Mouse (Mus musculus): ENCODE data around the gene Tex28.
"Not testable (repeated sequence)": the region's sequence is repeated elsewhere in the genome, so short reads cannot be mapped to it uniquely, and the experiment has no call there.

Gene Tex28

DNA sequence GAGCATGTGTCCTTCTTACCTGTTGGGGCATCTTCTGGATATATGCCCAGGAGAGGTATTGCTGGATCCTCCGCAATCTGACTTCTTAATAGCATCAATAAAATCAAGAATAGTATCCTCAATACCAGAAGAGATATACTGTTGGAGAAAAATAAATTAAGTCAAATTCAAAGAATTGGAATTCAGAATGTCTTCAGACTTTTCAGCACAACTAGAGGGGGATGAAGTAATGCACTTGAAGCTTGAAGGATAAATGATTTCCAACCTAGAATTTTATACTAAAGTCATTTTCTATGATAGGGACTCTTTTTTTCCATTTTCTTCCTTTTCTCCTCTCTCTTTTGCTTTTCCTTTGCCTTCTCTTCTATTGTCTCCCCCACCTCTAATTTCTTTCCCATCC is at the start of gene Tex28:
Tex28 (minus strand) TSS at position 101 of the 400 bp plus-strand sequence.
- DNase-seq, result no peak

DNA sequence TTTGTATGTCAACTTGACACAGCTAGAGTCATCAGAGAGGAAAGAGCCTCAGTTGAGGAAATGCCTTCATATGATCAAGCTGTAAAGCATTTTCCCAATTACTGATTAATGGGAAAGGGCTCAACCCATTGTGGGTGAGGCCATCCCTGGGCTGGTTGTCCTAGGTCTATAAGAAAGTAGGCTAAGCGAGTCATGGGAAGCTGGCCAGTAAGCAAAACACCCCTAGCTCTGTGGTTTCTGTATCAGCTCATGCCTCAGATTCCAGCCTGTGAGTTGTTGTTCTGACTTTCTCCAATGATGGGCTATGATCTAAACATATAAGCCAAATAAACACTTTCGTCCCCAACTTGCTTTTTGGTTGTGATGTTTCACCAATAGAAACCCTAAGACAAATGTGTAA is 35.9 kb upstream of the Tex28 start:
- no peak for DNase-seq

DNA sequence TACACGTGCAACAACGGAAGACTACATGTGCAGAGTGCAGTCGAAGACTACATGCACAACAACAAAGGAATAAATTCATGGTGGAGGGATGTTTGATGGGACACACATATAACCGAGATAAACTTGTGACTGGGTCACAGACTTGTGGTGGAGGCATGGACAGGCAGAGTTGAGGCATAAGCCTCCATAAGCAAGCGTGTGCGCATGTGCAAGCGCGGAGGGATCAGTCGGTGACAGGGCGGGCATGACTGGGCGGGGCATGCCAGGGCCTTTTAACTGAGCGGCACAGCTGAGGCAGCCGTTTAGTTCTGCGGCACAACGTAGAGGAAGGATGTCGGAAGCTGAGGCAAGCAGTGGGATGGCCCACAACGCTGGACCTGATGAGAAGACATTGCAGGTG is 9.3 kb upstream of the Tex28 start, which contains the start of gene Tktl1:
Tktl1 (plus strand) TSS at position 301 of the 400 bp plus-strand sequence.
- DNase-seq, result no peak

DNA sequence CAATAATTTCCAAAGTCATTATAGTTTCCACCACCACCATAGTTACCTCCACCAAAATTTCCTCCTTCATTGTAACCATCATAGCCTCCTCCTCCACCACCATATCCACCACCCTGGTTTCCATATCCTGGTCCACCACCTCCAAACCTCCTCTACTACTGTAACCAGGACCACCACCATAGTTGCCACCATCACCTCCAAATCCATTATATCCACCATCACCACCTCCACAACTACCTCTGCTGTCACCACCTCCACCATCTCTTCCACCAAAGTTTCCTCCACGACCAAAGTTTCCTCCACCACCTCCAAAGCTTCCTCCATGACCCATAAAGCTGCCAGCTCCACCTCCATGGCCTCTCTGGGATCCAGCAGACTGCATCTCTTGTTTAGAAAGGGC is 32.4 kb downstream of the Tex28 start, which contains the start of gene Mecp2:
Mecp2 (minus strand) TSS at position 101 of the 400 bp plus-strand sequence.
- not testable (repeated sequence) for DNase-seq

DNA sequence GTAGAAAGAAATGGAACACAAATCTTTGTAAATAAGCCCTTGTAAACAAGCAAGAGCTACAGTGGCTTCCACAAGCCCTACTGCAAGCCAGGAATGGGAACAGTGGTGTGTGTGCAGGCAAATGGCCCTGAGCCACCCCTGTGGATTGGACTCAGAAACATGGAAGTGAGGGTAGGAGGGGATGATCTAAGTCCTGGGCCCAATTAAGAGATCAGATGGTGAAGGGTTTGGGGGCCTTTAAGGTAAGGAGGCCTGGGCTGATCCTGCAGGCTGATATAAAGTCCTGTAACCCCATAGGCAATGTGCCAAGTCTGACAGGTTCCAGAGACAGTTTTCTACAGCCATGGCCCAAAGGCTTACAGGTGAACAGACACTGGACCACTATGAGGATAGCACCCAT is 40.5 kb downstream of the Tex28 start, which contains the start of gene Opn1mw:
Opn1mw (plus strand) TSS at position 301 of the 400 bp plus-strand sequence.
- no peak for DNase-seq

DNA sequence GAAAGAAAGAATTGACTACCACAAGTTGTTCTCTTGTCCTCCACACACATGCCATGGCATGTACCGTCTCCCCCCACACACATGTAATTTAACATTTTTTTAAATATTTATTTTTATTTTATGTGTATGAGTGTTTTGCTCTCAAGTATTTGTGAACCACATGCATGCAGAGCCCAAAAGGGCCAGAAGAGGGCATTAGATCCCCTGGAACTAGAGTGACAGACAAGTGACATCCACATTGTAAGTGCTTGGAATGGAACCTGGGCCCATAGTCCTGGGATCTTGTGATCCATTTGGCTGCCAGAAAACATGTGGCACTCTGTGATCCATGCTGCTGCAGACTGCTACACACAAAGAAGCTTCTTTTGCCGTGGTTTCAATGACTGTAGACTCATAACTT is 42.7 kb downstream of the Tex28 start:
- no peak for DNase-seq

DNA sequence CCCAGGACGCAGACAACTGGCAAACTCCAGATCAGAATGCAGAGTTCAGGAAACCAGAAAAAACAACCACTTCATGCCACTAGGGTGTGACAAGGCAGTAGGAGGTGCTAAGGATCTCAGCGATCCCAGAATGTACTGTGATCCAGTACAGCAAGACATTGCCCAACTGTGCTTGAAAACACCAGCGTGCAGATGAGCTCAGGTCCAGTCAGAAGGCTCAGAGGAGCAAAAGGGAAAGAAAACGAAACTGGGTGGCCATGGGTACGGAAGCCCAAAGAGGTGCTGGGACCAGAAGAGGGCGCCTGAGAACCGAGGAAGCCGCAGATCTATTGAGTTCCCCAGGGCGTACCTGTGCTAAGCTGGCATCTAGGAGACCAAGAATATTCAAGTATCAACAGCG is 52.1 kb downstream of the Tex28 start:
- DNase-seq, result peak; percentile 62

DNA sequence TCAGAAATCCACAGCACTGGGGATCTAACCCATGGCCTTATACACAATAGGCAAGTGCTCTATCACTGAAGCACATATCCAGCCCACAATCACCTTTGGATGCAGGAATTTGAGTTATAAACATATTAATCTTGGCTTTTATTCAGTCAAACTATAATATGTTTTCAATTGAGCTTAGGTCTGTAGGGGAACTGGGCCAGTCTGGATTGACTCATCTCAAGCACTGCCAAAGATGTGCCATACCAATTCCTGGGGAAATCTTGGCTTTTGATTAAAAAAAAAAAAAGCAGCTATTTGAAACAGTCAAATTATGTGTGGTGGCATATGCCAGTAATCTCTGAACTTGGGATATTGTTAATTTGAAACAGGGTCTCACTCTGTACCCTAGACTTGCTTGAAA is 53.6 kb downstream of the Tex28 start:
- no peak for DNase-seq

DNA sequence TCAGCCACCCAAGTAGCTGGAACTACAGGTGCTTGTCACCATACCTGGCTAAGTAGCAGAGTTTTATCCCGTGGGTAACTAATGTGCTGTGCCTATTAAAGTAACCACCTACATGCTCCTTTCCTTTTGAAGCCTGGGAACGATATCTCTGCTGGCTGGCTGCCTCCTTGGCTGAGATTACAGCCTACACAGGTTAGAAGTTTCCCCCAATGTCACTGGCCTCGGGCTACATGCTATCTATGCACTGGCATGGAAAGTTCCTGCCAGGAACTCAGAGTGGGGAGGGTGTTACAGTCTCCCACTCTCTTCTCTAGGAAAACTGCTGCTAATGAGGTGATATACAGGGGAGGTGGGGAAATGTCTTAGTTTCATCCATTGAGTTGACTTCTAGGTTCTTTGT is 58.9 kb downstream of the Tex28 start:
- no peak for DNase-seq

DNA sequence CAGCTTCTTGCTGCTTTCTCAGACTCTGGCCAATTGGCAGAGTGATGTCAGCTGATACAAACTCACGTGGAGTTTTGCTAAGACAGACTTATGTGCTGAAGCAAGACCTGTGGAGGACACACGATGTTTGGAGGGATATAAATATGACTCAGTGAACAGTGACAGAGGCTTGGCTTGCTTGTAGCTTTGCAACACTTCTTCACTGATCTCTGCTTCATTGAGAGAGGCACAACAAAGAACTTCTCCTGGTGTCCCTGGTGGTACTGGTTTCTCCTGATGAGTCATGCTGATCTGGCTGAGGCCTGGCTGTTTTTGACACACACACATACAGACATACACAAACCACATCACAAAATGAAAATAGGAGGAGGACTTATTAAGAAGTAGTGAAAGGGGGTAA is 61.7 kb downstream of the Tex28 start:
- no peak for DNase-seq

DNA sequence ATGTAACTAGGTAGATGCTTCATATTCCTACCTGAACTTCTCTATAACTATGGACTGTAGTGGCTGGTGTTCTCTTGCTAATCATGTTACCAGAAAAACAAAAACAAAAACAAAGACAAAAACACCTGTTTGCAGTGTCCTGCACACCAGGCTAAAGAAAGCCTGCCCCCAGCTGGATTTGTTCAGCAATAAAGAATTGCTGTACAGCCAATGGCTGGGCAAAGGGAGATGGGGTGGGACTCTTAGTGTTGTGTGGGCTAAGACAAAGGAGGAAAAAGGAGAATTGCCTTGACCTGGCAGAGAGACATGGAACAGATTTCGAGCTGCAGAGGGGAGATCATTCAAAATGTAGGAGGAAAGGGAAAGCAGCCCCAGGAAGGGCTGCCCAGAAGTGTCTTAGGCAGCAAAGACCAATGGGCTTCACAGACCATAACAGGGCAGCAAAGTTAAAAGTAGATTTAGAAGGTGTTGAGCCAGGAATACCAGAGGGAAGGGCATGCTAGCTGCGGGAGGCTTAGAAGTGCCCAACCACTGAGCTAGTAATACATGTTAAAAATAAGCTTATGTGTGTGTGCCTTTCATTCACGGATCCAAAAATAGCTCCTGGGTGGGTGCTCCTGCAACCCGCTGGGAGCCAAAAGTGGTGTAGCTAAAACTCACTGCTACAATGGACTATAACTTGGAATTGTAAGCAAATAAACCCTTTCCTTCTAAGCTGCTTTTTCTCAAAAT is 64.0 kb downstream of the Tex28 start:
- DNase-seq, result no peak
